Mouse (Mus musculus): ENCODE measurements around the gene Apold1.

Apold1 gene

GRCm38 (mm10) chr6:134981231-134982062, at the start of gene Apold1:
Gene Apold1 (plus strand): TSS chr6:134981718.
- DNase-seq (ENCODE audit: low spot score in 2 of 2), result no peak

- no peak for DNase-seq (ENCODE audit: low spot score in 2 of 2)
Observed at GRCm38 (mm10) chr6:134932486-134933206, 48.9 kb upstream of the Apold1 start.

GRCm38 (mm10) chr6:134933207-134933558, 48.3 kb upstream of the Apold1 start:
- DNase-seq (ENCODE audit: low spot score in 2 of 2), result no peak

- no peak for DNase-seq (ENCODE audit: low spot score in 2 of 2)
Observed at GRCm38 (mm10) chr6:134934305-134934704, 47.2 kb upstream of the Apold1 start.

GRCm38 (mm10) chr6:134939781-134940180, 41.7 kb upstream of the Apold1 start:
- no peak for DNase-seq (ENCODE audit: low spot score in 2 of 2)

- DNase-seq (ENCODE audit: low spot score in 2 of 2), result no peak
Observed at GRCm38 (mm10) chr6:134943759-134944407, 37.6 kb upstream of the Apold1 start.

- DNase-seq (ENCODE audit: low spot score in 2 of 2), result no peak
Observed at GRCm38 (mm10) chr6:134946054-134946453, 35.5 kb upstream of the Apold1 start.

- DNase-seq (ENCODE audit: low spot score in 2 of 2), result no peak
Observed at GRCm38 (mm10) chr6:134946858-134947257, 34.7 kb upstream of the Apold1 start.

- DNase-seq (ENCODE audit: low spot score in 2 of 2), result peak; percentile 72 to 74
Observed at GRCm38 (mm10) chr6:134947311-134948087, 34.0 kb upstream of the Apold1 start.

- no peak for DNase-seq (ENCODE audit: low spot score in 2 of 2)
Observed at GRCm38 (mm10) chr6:134948522-134949061, 32.9 kb upstream of the Apold1 start.

GRCm38 (mm10) chr6:134949241-134949640, 32.3 kb upstream of the Apold1 start:
- no peak for DNase-seq (ENCODE audit: low spot score in 2 of 2)

- DNase-seq (ENCODE audit: low spot score in 2 of 2), result no peak
Observed at GRCm38 (mm10) chr6:134951364-134951763, 30.2 kb upstream of the Apold1 start.

GRCm38 (mm10) chr6:134953976-134954375, 27.5 kb upstream of the Apold1 start:
- DNase-seq (ENCODE audit: low spot score in 2 of 2), result peak; percentile 22 to 33

GRCm38 (mm10) chr6:134956388-134956787, 25.1 kb upstream of the Apold1 start:
- DNase-seq (ENCODE audit: low spot score in 2 of 2), result no peak

- no peak for DNase-seq (ENCODE audit: low spot score in 2 of 2)
Observed at GRCm38 (mm10) chr6:134961286-134961685, 20.2 kb upstream of the Apold1 start.

- DNase-seq (ENCODE audit: low spot score in 2 of 2), result no peak
Observed at GRCm38 (mm10) chr6:134961858-134962517, 19.5 kb upstream of the Apold1 start.

- DNase-seq (ENCODE audit: low spot score in 2 of 2), result no peak
Observed at GRCm38 (mm10) chr6:134962518-134962893, 19.0 kb upstream of the Apold1 start.

- DNase-seq (ENCODE audit: low spot score in 2 of 2), result no peak
Observed at GRCm38 (mm10) chr6:134963910-134964309, 17.6 kb upstream of the Apold1 start.

GRCm38 (mm10) chr6:134966681-134967080, 14.8 kb upstream of the Apold1 start:
- no peak for DNase-seq (ENCODE audit: low spot score in 2 of 2)

GRCm38 (mm10) chr6:134968326-134968725, 13.2 kb upstream of the Apold1 start:
- DNase-seq (ENCODE audit: low spot score in 2 of 2), result no peak

GRCm38 (mm10) chr6:134969498-134969897, 12.0 kb upstream of the Apold1 start:
- no peak for DNase-seq (ENCODE audit: low spot score in 2 of 2)
